8 mouse cellular contexts compared by ENCODE assay signal in the genomic region with DNA sequence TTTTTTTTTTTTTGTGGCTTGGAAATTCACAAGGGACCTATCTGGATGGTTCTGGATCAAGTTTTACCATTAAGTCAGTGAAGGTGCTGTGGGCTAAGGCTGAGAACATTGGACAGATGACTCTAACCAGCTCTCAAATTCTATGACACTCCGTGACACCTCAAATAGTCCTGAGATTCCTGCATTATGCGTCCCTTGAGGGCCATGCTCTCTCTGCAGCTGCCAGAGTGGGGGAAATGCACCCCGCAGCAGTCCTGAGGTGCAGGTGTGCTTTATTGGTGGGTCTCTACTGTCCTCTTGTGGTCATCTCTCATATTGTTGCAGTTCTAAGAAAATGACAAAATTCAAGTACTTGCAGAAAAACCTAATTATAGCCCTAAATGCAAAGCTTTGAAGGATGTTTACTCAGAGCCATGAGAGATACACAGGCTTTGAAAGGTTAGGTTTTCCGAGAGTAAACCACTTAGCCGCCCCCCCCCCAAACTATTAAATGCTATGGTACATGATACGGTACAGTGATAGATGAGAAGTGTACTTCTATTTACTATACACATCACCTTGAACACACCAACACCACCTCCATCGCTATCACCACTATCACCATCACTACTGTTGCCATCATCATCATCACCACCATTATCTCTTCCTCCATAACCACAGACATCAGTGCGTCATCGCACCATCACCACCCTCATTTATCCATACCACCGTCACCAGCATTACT. TPM values are rescaled to one million over a fixed set of nuclear protein-coding genes. Genes with fewer than 3 reads are reported as not detected.
A peak's percentile ranks its signal among the peaks of the same experiment; 100 is the strongest.
DNase-seq lines count a peak whose midpoint lies in the region; ATAC-seq and TF ChIP-seq lines count a peak whose summit lies in the region.
"Had no signal": no experiment of that assay in that cellular context is flagged by ENCODE, and none has a peak within 500 bp of the region (broad histone marks: within the 10 kb centered on the region; RNA-seq: fewer than 3 reads in every experiment).

No protein-coding gene starts in this region.

- no peak for DNase-seq in lung, postnatal 0 days (ENCODE audit: low spot score)
- no peak for DNase-seq in lung, postnatal 25 days (ENCODE audit: low spot score)
- DNase-seq in T-cell, adult 2 months (ENCODE audit: low spot score) = peak; percentile 35
- DNase-seq in ovary, postnatal 14 days (ENCODE audit: low spot score) = no peak
- no peak for DNase-seq in gastrocnemius, postnatal 10 days

- H3K9me3 ChIP-seq in lung, postnatal 0 days (ENCODE audit: low read length) = no peaks in the 10 kb centered on the region
- no peaks in the 10 kb centered on the region for H3K9me3 ChIP-seq in forebrain, embryonic 16.5 days (ENCODE audit: control insufficient read depth, low read length)
- H3K9me3 ChIP-seq in midbrain, embryonic 15.5 days = no peaks in the 10 kb centered on the region

- H3K9ac ChIP-seq in lung, postnatal 0 days (replicated peaks; ENCODE audit: low read depth) = no peak overlapping the region
- no peak overlapping the region for H3K9ac ChIP-seq in forebrain, embryonic 16.5 days (replicated peaks; ENCODE audit: low read depth, low read length)
- no peak overlapping the region for H3K9ac ChIP-seq in midbrain, embryonic 15.5 days

- no peaks in the 10 kb centered on the region for H3K4me1 ChIP-seq in lung, postnatal 0 days (ENCODE audit: insufficient read depth, low read depth, low read length)
- no peaks in the 10 kb centered on the region for H3K4me1 ChIP-seq in forebrain, embryonic 16.5 days (replicated peaks; ENCODE audit: control insufficient read depth, insufficient read depth, low read length)
- H3K4me1 ChIP-seq in midbrain, embryonic 15.5 days = no peaks in the 10 kb centered on the region

- no peak for TF ChIP-seq EP300 in lung, postnatal 0 days (IDR thresholded peaks at IDR 0.05)

- 46% methylated on average over 10 of the region's 10 CpGs for whole genome bisulfite sequencing in lung, postnatal 0 days
- 62% methylated on average over 10 of the region's 10 CpGs for WGBS in forebrain, embryonic 16.5 days
- 59% methylated on average over 10 of the region's 10 CpGs for WGBS in midbrain, embryonic 15.5 days

- no peaks in the 10 kb centered on the region for H3K27me3 ChIP-seq in lung, postnatal 0 days (replicated peaks; ENCODE audit: insufficient read depth, low read length)
- no peaks in the 10 kb centered on the region for H3K27me3 ChIP-seq in forebrain, embryonic 16.5 days (replicated peaks; ENCODE audit: control insufficient read depth, insufficient read depth, low read length)
- no peaks in the 10 kb centered on the region for H3K27me3 ChIP-seq in midbrain, embryonic 15.5 days (replicated peaks)

- H3K27ac ChIP-seq in lung, postnatal 0 days (ENCODE audit: low read length) = no peak overlapping the region
- H3K27ac ChIP-seq in forebrain, embryonic 16.5 days (ENCODE audit: low read length) = no peak overlapping the region
- H3K27ac ChIP-seq in midbrain, embryonic 15.5 days = no peak overlapping the region

- H3K4me3 ChIP-seq in lung, postnatal 0 days (ENCODE audit: low read depth, low read length) = no peak overlapping the region
- no peak overlapping the region for H3K4me3 ChIP-seq in forebrain, embryonic 16.5 days (replicated peaks; ENCODE audit: low read length)
- no peak overlapping the region for H3K4me3 ChIP-seq in midbrain, embryonic 15.5 days

- H3K4me2 ChIP-seq in lung, postnatal 0 days (replicated peaks; ENCODE audit: low read depth, low read length) = no peak overlapping the region
- H3K4me2 ChIP-seq in forebrain, embryonic 16.5 days (ENCODE audit: low read length) = no peak overlapping the region
- H3K4me2 ChIP-seq in midbrain, embryonic 15.5 days = no peak overlapping the region

- H3K36me3 ChIP-seq in lung, postnatal 0 days (ENCODE audit: insufficient read depth, low read length) = no peaks in the 10 kb centered on the region
- no peaks in the 10 kb centered on the region for H3K36me3 ChIP-seq in forebrain, embryonic 16.5 days (ENCODE audit: control insufficient read depth, insufficient read depth)
- no peaks in the 10 kb centered on the region for H3K36me3 ChIP-seq in midbrain, embryonic 15.5 days (replicated peaks)

- peak; percentile 66 for TF ChIP-seq CTCF in lung, postnatal 0 days (IDR thresholded peaks at IDR 0.05)

- ATAC-seq in lung, postnatal 0 days = no peak
- peak; percentile 80 for ATAC-seq in forebrain, embryonic 16.5 days
- peak; percentile 75 for ATAC-seq in midbrain, embryonic 15.5 days (replicated peaks)

RNA-seq across cellular contexts. Expression of a gene that starts 17.2 kb away (rescaled TPM):
- polyA plus RNA-seq in lung, postnatal 0 days (2015; fragmentation: Nextera tagmentation; extraction: Ambion mirVana) = 105 and 107 TPM in 2 replicates
- polyA plus RNA-seq in forebrain, embryonic 16.5 days (2015; fragmentation: Nextera tagmentation; extraction: Ambion mirVana) = 49.6 and 51.4 TPM in 2 replicates
- polyA plus RNA-seq in midbrain, embryonic 15.5 days (2015; fragmentation: Nextera tagmentation; extraction: Ambion mirVana) = 52.7 and 58.4 TPM in 2 replicates
- 10 to 100 TPM; 43.0 to 49.4 TPM for total RNA-seq in gastrocnemius, postnatal 10 days (2021)

RNA-seq across cellular contexts. Expression of a gene that starts 50.6 kb away (rescaled TPM):
- polyA plus RNA-seq in lung, postnatal 0 days (2015; fragmentation: Nextera tagmentation; extraction: Ambion mirVana) = not detected in 2 replicates
- polyA plus RNA-seq in forebrain, embryonic 16.5 days (2015; fragmentation: Nextera tagmentation; extraction: Ambion mirVana) = 0.16 and 0.33 TPM in 2 replicates
- polyA plus RNA-seq in midbrain, embryonic 15.5 days (2015; fragmentation: Nextera tagmentation; extraction: Ambion mirVana) = 0.20 and 0.23 TPM in 2 replicates
- total RNA-seq in gastrocnemius, postnatal 10 days (2021) = not detected
- polyA plus RNA-seq: heart, embryonic 14.5 days had no signal
